Mouse (Mus musculus) embryo, embryonic 10.5 days (tissue): Measurements from ENCODE around the gene Pdzrn4.

Experiments
- DNase-seq: peaks from one replicate; pipeline ENCODE4 v3.0.0-alpha.2; 2015; ENCODE audit warnings: low spot score

Gene Pdzrn4

GRCm38 (mm10) chr15:92739887-92740286, 343.2 kb downstream of the Pdzrn4 start:
- DNase-seq: no peak

GRCm38 (mm10) chr15:92743624-92744023, 346.9 kb downstream of the Pdzrn4 start:
- no peak for DNase-seq

- DNase-seq: no peak
Measured at GRCm38 (mm10) chr15:92746081-92746480, 349.4 kb downstream of the Pdzrn4 start.

- no peak for DNase-seq
Measured at GRCm38 (mm10) chr15:92752167-92752566, 355.5 kb downstream of the Pdzrn4 start.

DNA sequence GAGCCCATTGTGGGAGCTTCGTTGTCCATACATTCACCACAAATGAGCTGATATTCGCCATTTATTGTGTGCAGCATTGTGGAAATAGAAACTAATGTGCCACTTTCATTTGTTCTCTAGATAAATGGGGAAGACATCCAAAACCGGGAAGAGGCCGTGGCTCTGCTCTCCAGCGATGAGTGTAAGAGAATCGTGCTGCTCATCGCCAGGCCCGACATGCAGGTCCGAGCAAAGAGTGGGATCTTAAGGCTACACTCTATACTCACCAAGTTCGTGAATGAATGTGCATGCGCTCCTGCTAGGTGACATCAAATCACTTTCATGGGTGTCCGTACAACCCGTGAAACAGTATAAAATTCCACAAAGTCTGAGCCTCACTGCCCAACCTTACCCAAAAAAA, 355.9 kb downstream of the Pdzrn4 start:
- no peak for DNase-seq

DNA sequence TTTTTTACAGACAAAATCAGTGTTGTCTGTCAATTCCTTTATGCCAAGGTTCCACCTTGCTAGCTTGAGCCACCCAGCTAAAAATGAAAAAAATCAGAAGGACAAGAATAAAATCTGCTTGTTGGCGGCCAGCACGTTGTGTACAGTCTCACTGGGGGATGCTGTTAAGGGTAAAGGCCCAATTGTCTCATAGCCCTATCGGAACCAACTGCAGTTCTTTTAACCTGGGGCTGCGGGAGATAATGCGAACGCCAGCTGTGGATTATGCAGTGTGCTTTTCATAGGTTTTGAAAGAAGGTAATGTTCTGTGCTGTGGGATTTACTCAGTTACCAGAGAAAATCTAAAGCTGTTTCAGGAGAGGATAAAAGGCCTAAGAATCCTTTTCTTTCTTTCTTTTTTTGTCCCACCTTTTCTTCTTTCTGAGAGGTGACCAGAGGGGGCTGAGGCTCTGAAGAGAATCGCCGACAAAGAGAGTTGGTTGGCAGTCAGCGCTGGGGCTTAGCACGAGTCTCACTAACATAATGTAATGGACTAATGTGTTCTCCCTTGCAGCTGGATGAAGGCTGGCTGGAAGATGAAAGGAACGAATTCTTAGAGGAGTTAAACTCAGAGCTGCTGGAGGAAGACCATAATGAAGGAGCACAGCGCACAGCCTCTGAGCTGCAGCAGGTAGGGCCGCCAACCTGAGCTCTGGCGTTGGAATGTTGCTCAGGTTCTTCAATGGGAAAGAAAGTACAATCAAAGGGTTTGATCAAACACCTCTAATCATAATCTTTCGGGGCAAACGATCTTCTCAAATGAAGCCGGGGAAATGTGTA, 360.6 kb downstream of the Pdzrn4 start:
- no peak for DNase-seq

DNA sequence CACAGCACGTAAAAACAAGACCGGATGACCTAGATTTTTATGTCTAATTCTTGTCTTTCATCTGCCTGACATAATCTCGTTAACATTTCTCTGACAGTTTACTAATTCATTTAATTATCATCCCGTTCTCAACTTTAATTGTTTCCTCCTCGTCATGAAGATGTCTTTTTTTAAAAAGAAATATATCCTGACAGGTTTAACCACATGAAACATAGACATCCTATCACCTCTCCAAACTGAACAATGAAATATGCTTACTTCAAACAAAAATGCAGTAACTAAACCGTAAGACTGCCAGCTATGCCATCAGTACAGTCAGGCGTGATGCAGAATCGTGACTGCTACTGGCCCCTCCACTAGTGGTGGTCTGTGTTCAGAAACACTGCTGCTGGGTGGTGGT, 362.3 kb downstream of the Pdzrn4 start:
- DNase-seq: no peak

GRCm38 (mm10) chr15:92763303-92763702, 366.6 kb downstream of the Pdzrn4 start:
- no peak for DNase-seq

DNA sequence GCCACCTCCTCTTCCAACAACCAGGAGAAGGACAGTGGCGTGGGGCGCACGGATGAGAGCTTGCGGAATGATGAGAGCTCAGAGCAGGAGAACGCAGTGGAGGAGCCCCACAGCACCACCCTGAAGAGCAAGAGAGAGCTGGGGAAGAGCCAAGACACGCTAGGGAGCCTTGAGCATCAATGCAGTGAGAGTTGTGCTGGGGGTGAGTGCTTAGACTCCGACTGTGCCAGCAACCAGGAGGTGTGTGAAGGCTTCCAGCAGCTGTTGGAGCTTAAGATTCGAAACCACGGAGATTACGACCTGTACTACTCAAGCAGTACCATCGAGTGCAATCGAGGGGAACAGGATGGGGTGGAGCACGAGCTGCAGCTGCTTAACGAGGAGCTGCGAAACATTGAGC, 372.9 kb downstream of the Pdzrn4 start:
- DNase-seq: no peak

- no peak for DNase-seq
Measured at GRCm38 (mm10) chr15:92788036-92788435, 391.4 kb downstream of the Pdzrn4 start.

- DNase-seq: no peak
Measured at GRCm38 (mm10) chr15:92794275-92794674, 397.6 kb downstream of the Pdzrn4 start.

DNA sequence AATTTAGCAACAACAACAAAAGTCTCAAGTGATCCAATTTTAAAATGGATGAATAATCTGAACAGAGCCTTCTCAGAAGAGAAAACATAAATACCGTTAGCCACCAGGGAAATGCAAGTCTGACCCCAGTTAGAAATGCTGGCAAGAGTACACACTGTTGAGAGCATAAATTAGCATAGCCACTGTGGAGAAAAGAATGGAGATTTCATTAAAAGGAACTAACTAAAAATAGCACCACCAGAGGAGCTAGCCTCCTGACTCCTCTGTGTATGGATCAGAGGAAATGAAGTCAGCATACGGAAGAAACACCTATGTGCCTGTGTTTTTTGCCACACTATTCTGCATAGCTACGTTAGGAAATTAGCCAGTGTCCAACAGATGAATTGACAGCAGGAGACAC, 409.3 kb downstream of the Pdzrn4 start:
- no peak for DNase-seq

GRCm38 (mm10) chr15:92806352-92806751, 409.7 kb downstream of the Pdzrn4 start:
- DNase-seq: no peak
